Mouse (Mus musculus): ENCODE measurements at regions not wholly inside any gene's neighbourhood (a gene's known extent, or its start where the extent isn't known, plus 50 kb on each side); places are given as distances from the start of the nearest gene placed in this dataset.

DNA sequence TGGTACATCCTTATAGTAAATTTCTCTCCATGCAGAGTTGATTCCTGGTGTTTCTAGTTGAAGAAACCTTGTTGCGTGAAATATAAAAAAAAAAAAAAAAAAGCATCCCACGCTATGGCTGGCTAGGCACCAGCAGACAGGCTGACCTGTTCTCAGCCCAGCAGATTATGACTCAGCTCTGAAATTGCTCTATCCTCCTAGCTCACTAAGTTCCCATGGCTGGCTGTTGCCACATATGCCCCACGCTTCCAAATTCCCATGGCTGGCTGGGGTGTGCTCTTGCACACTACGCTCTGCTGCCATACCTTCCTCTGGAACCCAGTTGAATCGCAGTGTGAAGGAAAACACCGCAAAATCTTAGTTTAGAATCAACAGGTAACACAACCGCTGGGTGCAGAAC, 270.1 kb downstream of the Mid1ip1 start:
- Histone ChIP-seq H3K4me3 (ENCODE audit: insufficient read depth in 1 of 2, low read depth in 1 of 2, low read length in 2 of 2, poor library complexity in 1 of 2, severe bottlenecking in 1 of 2) (no peak overlapping the region), H3K27ac (ENCODE audit: insufficient read depth, low read depth, low read length, poor library complexity, severe bottlenecking) (no peak overlapping the region), H3K9ac (ENCODE audit: insufficient read depth, low read depth, low read length, poor library complexity, severe bottlenecking) (no peak overlapping the region), H3K4me1 (ENCODE audit: control insufficient read depth in 2 of 2, insufficient read depth in 2 of 2, low read length in 2 of 2, poor library complexity in 1 of 2) (no peaks in the 10 kb centered on the region), H3K9me3 (ENCODE audit: control insufficient read depth, insufficient read depth, low read depth, low read length) (no peaks in the 10 kb centered on the region), H3K36me3 (ENCODE audit: control insufficient read depth, insufficient read depth, low read length, poor library complexity, severe bottlenecking) (no peaks in the 10 kb centered on the region)
- DNase-seq (ENCODE audit: low read depth, low spot score), result no peak
- in situ Hi-C loops (cut with MboI; ENCODE audit: low sequenced_read_pairs in 2 of 2, unreplicated experiment in 2 of 2), result no loop called here
- TF ChIP-seq CHD2 (IDR thresholded peaks at IDR 0.05; ENCODE audit: low read depth, low read length) (no peak), MAFK (IDR thresholded peaks at IDR 0.05; ENCODE audit: insufficient read depth, low read depth, low read length) (no peak), ZC3H11A (IDR thresholded peaks at IDR 0.05; ENCODE audit: borderline replicate concordance, low read depth, low read length) (no peak), ZNF384 (IDR thresholded peaks at IDR 0.05; ENCODE audit: low read depth, low read length) (no peak), HCFC1 (IDR thresholded peaks at IDR 0.05; ENCODE audit: borderline replicate concordance, insufficient read depth, low read length) (no peak)

DNA sequence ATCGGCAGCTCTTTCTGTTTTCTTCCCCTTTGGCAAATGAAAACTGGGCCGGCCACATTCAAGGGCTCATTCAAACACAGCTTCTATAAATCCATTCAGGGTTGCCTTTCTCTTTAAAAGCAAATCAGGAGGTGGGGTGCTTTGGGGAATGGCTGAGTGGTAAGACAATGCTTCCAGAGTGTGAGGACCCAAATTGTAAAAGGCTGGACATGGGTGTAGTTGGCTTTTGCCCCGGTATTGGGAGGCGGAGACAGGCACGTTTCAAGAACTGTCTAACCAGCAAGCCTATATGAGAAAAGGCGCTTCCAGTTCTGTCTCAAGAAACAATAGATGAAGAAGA, 277.0 kb downstream of the Mid1ip1 start:
- TF ChIP-seq ZNF384 (IDR thresholded peaks at IDR 0.05; ENCODE audit: low read depth, low read length), result no peak
- no peak for TF ChIP-seq MAFK (IDR thresholded peaks at IDR 0.05; ENCODE audit: insufficient read depth, low read depth, low read length)
- TF ChIP-seq ZC3H11A (IDR thresholded peaks at IDR 0.05; ENCODE audit: borderline replicate concordance, low read depth, low read length), result no peak
- no peak for TF ChIP-seq HCFC1 (IDR thresholded peaks at IDR 0.05; ENCODE audit: borderline replicate concordance, insufficient read depth, low read length)
- TF ChIP-seq CHD2 (IDR thresholded peaks at IDR 0.05; ENCODE audit: low read depth, low read length), result no peak
- no peaks in the 10 kb centered on the region for H3K36me3 ChIP-seq (ENCODE audit: control insufficient read depth, insufficient read depth, low read length, poor library complexity, severe bottlenecking)
- no peak for DNase-seq (ENCODE audit: low read depth, low spot score)
- no peaks in the 10 kb centered on the region for H3K9me3 ChIP-seq (ENCODE audit: control insufficient read depth, insufficient read depth, low read depth, low read length)
- H3K9ac ChIP-seq (ENCODE audit: insufficient read depth, low read depth, low read length, poor library complexity, severe bottlenecking), result no peak overlapping the region
- H3K4me3 ChIP-seq (ENCODE audit: insufficient read depth in 1 of 2, low read depth in 1 of 2, low read length in 2 of 2, poor library complexity in 1 of 2, severe bottlenecking in 1 of 2), result no peak overlapping the region
- peaks cover 0 to 3% of the 10 kb centered on the region in 2 experiments; a peak in 1 of 4 replicates for H3K4me1 ChIP-seq (ENCODE audit: control insufficient read depth in 2 of 2, insufficient read depth in 2 of 2, low read length in 2 of 2, poor library complexity in 1 of 2)
- H3K27ac ChIP-seq (ENCODE audit: insufficient read depth, low read depth, low read length, poor library complexity, severe bottlenecking), result no peak overlapping the region
- in situ Hi-C loops (cut with MboI; ENCODE audit: low sequenced_read_pairs in 2 of 2, unreplicated experiment in 2 of 2), result no loop called here

DNA sequence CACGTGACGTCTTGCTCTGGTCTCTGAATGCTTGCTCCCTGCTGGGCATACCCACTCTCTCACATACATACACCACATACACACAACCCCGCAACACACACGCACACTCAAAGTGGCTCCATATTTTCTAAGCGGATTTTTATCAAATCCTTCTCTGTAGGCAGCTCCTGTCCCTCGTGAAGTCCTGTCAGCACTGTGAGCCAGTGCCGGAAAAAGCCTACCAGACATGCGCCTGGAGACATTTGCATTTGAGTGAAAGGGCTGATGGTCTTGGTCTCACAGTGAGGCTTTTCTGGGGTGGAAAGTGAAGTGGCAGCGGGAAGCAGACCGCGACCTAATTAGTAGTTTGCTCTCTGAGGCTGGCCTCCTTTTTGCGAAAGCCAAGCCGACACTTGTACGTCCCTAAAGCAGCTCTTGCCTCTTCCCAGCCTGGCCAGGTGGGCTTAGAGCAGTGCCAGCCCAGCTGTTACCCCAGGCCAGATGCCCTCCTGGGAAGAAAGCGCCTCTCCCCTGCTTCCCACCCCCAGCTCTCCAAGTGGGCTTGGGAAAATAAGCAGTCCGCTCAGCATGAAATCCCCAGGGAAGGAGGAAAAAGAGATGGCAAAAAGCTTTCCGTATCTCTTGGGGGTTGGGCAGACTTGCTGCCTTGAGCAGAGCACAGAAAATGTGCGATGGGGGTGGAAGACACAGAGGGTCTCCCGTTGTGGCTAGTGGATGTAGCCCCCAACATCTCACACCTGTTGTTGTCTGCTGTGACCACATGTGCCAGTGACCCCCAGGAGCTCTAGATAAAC, 277.6 kb downstream of the Mid1ip1 start:
- no peaks in the 10 kb centered on the region for H3K36me3 ChIP-seq (ENCODE audit: control insufficient read depth, insufficient read depth, low read length, poor library complexity, severe bottlenecking)
- no peak for TF ChIP-seq ZC3H11A (IDR thresholded peaks at IDR 0.05; ENCODE audit: borderline replicate concordance, low read depth, low read length)
- TF ChIP-seq ZNF384 (IDR thresholded peaks at IDR 0.05; ENCODE audit: low read depth, low read length), result no peak
- TF ChIP-seq HCFC1 (IDR thresholded peaks at IDR 0.05; ENCODE audit: borderline replicate concordance, insufficient read depth, low read length), result no peak
- TF ChIP-seq CHD2 (IDR thresholded peaks at IDR 0.05; ENCODE audit: low read depth, low read length), result no peak
- TF ChIP-seq MAFK (IDR thresholded peaks at IDR 0.05; ENCODE audit: insufficient read depth, low read depth, low read length), result no peak
- H3K4me1 ChIP-seq (ENCODE audit: control insufficient read depth in 2 of 2, insufficient read depth in 2 of 2, low read length in 2 of 2, poor library complexity in 1 of 2), result peaks cover 0 to 3% of the 10 kb centered on the region in 2 experiments; a peak in 1 of 4 replicates
- no peak overlapping the region for H3K4me3 ChIP-seq (ENCODE audit: insufficient read depth in 1 of 2, low read depth in 1 of 2, low read length in 2 of 2, poor library complexity in 1 of 2, severe bottlenecking in 1 of 2)
- H3K9me3 ChIP-seq (ENCODE audit: control insufficient read depth, insufficient read depth, low read depth, low read length), result no peaks in the 10 kb centered on the region
- H3K9ac ChIP-seq (ENCODE audit: insufficient read depth, low read depth, low read length, poor library complexity, severe bottlenecking), result no peak overlapping the region
- H3K27ac ChIP-seq (ENCODE audit: insufficient read depth, low read depth, low read length, poor library complexity, severe bottlenecking), result no peak overlapping the region
- DNase-seq (ENCODE audit: low read depth, low spot score), result no peak
- in situ Hi-C loops (cut with MboI; ENCODE audit: low sequenced_read_pairs in 2 of 2, unreplicated experiment in 2 of 2), result no loop called here

DNA sequence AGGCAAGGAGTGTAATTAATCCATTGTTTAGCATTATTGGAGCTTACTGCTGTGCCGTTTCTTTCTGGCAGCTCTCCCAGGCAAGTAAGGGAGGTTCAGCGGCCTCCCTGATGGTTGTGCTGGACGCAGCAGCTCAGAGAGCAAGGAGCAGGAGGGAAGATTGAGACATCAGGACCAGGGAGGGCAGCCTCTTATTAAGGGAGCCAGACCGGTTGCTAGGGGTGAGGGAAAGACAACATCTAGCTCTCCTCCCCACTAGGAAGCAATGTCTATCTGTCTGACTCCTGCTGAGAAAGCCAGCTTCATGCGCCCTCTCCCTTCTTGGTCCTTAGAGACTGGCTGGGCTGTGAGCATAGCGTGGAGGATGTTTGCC, 278.2 kb downstream of the Mid1ip1 start:
- H3K4me3 ChIP-seq (ENCODE audit: insufficient read depth in 1 of 2, low read depth in 1 of 2, low read length in 2 of 2, poor library complexity in 1 of 2, severe bottlenecking in 1 of 2), result no peak overlapping the region
- H3K9me3 ChIP-seq (ENCODE audit: control insufficient read depth, insufficient read depth, low read depth, low read length), result no peaks in the 10 kb centered on the region
- no peak for TF ChIP-seq HCFC1 (IDR thresholded peaks at IDR 0.05; ENCODE audit: borderline replicate concordance, insufficient read depth, low read length)
- TF ChIP-seq MAFK (IDR thresholded peaks at IDR 0.05; ENCODE audit: insufficient read depth, low read depth, low read length), result no peak
- DNase-seq (ENCODE audit: low read depth, low spot score), result no peak
- no peak overlapping the region for H3K9ac ChIP-seq (ENCODE audit: insufficient read depth, low read depth, low read length, poor library complexity, severe bottlenecking)
- no peak overlapping the region for H3K27ac ChIP-seq (ENCODE audit: insufficient read depth, low read depth, low read length, poor library complexity, severe bottlenecking)
- no peaks in the 10 kb centered on the region for H3K36me3 ChIP-seq (ENCODE audit: control insufficient read depth, insufficient read depth, low read length, poor library complexity, severe bottlenecking)
- in situ Hi-C loops (cut with MboI; ENCODE audit: low sequenced_read_pairs in 2 of 2, unreplicated experiment in 2 of 2), result no loop called here
- H3K4me1 ChIP-seq (ENCODE audit: control insufficient read depth in 2 of 2, insufficient read depth in 2 of 2, low read length in 2 of 2, poor library complexity in 1 of 2), result peaks cover 0 to 3% of the 10 kb centered on the region in 2 experiments; a peak in 1 of 4 replicates

Measured in ES-E14 (cell line).